Mouse (Mus musculus) cerebellum, adult 2 months (tissue): ENCODE results near the gene Exoc2.

Experiments
- CTCF ChIP-seq: fragments of 200-500 bp; IDR thresholded peaks from 2 replicates; pipeline ENCODE4 v1.5.1; 2011; ENCODE audit warnings: low read depth, mild to moderate bottlenecking, control low read depth, low read length, moderate library complexity, borderline replicate concordance; ENCODE audit not compliant: insufficient read depth
- POLR2A ChIP-seq: fragments of 200-500 bp; IDR thresholded peaks from 2 replicates; pipeline ENCODE4 v1.6.1; 2011; ENCODE audit warnings: low read length, control low read depth, borderline replicate concordance; ENCODE audit not compliant: insufficient read depth

DNA sequence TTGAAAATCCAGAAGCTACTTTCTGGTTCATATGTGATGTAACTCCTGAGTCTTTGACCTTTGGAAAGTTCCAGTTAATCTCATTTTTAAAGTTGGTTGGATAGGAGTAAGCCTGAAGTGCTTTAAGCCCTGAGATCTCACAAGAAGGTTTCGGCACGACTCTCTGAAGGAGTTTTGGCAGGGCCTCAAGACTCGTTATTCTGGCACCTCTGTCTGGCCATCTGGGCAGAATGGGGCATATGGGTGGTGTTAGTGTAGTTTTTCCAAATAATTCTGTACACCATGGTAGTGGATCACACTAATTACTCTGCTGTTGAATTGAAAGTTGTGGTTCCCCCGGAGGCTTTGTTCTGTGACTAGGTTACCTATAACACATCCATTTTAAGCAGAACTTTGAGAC, 4.3 kb upstream of the Exoc2 start:
- no peak for TF ChIP-seq CTCF
- TF ChIP-seq POLR2A: no peak
